Mouse (Mus musculus) testis, postnatal 14 days (tissue): ENCODE results near the gene Olfr460.
A peak's percentile ranks its signal among the peaks of the same experiment; 100 is the strongest.
"Not testable (repeated sequence)": the region's sequence is repeated elsewhere in the genome, so short reads cannot be mapped to it uniquely, and the experiment has no call there.

Source experiments
- DNase-seq: peaks from one replicate; pipeline ENCODE4 v3.0.0; 2021; ENCODE audit warnings: low spot score

Gene Olfr460

GRCm38 (mm10) chr6:40569187-40569586 lies at the start of gene Olfr460:
TSS of gene Olfr460 (plus strand) at chr6:40569487.
- no peak for DNase-seq

- DNase-seq: no peak
Measured at GRCm38 (mm10) chr6:40544690-40545089, 24.6 kb upstream of the Olfr460 start.

GRCm38 (mm10) chr6:40554950-40555349 lies 14.3 kb upstream of the Olfr460 start, which contains the start of gene Olfr461:
TSS of gene Olfr461 (minus strand) at chr6:40555050.
- no peak for DNase-seq

GRCm38 (mm10) chr6:40573618-40574017 lies 4.3 kb downstream of the Olfr460 start:
- no peak for DNase-seq

DNA sequence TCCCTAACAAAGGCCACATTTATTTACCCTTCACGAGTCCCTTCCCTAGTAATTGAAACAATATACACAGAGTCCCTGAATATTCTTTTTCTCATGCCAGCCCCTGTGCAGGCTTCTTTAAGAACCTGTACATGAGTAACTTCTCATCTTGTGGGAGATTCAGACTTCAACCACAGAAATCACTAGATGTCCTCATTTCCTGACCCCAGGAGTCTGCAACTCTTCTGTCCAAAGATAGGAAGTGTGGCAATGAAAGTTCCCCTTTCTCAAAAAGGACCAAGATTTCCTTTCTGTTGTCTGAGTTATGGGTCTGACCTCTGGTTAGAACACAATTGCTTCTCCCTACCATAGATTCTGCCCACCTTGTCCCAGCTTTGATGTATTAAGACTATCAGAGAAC lies 7.0 kb downstream of the Olfr460 start:
- DNase-seq: no peak

DNA sequence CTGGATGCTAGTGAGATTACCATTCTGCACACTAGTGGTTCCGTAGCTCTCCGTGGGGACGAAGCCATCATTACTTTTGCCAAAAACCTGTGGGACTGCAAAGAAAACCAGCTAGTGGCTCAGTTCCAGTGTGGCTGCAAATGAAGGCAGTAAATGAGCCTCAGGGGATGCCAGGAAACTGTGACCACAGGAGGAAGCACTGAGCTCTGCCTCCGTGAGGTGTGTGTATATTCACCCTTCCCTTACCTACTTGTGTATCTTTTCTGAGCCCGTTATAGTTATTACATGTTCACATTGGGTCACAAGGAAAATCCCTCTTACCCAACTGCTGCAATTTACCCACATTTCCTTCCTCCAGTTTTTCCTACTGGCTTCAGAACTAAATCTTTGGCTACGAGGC lies 15.0 kb downstream of the Olfr460 start:
- DNase-seq: no peak

GRCm38 (mm10) chr6:40585645-40586044 lies 16.4 kb downstream of the Olfr460 start, which contains the start of gene Clec5a:
TSS of gene Clec5a (minus strand) at chr6:40585821.
- DNase-seq: no peak

DNA sequence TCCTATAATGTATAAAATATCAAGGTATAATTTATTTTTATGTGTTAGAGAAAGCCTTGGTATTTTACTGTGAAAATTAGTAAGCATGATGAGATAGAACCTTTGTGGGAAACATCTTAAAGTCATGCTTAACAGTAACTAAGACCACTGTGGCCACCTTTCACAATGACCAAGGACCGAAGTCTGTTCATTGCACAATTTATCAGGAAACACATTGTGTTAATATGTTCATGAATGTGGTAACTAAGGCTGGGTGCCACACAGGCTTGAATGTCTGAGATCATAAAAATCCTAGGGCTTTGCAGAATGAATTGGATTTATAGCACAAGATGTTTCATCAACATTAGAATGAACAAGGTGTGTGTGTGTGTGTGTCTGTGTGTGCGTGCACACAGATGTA lies 19.1 kb downstream of the Olfr460 start:
- DNase-seq: no peak

DNA sequence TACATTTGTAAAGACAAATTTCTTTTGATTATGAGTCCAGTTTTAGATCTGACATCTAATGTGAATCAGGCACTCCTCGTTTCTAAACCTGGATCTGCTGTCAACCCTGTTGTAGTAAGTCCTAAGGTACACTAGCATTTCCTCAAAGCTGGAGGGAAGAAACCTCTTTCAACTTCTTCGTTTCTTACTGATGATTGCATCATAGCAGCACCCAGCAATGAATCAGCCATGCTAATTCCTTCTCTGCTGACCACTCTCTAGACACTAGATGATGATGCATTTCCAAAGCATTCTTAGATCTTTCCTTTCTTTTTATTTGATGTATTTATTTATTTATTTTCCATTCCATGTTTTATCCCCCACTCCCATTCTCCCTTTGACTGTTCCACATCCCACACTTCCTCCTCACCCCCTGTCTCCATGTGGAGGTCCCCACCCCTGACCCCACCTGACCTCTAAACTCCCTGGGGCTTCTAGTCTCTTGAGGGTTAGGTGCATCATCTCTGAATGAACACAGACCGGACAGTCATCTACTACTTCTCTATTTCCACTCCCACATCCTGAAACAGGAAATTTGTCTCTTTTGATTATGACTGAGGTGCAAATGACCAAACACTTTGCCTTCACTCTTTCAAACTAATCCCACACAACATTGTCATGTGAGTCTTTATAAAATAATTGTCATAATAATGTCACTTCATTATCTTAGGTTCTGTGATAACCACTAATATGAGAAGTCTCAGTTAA lies 25.7 kb downstream of the Olfr460 start:
- no peak for DNase-seq

GRCm38 (mm10) chr6:40598546-40598945 lies 29.3 kb downstream of the Olfr460 start:
- DNase-seq: not testable (repeated sequence)

DNA sequence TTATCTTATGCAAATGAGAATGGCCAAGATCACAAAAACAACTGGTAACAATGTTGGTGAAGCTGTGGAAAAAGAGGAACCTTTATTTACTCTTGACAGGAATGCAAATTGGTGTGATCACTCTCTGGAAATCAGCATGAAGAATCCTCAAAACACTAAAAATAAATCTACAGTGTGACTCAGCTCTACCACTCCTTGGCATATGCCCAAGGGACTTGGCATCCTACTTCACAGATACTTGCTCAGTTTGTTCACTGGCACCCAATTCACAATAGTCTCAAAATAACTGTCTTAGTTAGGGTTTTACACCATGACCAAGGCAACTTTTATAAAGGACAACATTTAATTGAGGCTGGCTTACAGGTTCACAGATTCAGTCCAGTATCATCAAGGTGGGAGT lies 38.1 kb downstream of the Olfr460 start:
- DNase-seq: no peak

DNA sequence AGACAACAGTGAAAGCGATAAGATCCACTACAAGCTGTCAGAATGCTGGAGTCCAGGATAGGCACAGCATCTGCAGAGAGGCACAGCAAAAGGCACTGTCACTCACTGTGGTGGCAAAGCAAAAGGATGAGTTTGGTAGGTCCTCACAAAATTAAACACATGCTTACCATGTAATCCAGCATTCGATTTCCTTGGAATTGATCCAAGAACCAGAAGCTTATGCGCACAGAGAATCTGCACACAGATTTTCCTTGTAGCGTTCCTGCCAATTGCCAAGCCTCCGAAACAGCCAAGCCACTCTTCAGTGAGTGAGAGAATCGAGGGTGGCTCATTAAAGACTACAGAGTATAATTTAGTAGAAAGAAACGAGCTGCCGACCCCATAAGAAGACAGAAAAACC lies 41.0 kb downstream of the Olfr460 start:
- DNase-seq: no peak

DNA sequence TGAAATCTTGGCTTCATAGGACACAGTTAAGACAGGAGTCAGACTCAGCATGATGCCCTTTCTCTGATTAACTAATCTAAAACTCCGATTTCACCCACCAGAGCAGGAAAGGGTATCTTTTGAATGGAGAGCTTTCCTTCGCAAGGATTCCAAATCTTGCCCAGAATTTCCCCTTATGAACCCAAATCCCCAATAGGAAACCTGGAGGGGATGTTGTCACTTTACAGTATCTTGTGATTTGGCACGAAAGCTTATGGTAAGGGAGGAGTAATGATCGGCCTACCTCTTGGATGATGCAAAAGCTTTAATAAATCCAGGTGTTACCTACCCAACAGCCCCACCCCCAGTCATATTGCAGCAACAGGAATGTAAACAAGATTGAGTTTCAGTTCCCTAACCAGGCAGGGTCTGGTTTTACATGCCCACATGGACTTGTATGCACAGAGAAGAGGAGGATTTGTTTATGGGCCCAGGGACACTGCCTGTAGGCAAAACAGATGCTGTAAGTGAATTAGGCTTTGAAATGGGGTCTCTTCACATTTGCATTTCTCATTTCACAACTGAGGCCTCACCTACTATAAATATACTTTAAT lies 44.1 kb downstream of the Olfr460 start, which contains the start of gene Tas2r138:
Gene Tas2r138 (minus strand): TSS at position 51 of the 593 bp plus-strand sequence.
- DNase-seq: no peak

GRCm38 (mm10) chr6:40617965-40618364 lies 48.7 kb downstream of the Olfr460 start:
- peak; percentile 21 for DNase-seq
